Mouse (Mus musculus): ENCODE results near the gene Pgpep1. TPM values are rescaled to one million over a fixed set of nuclear protein-coding genes. Genes with fewer than 3 reads are reported as not detected.

The Pgpep1 gene
- total RNA-seq (2014; rRNA removed) (65.7 and 68.4 TPM in 2 replicates), polyA plus RNA-seq (2015; fragmentation: Nextera tagmentation; extraction: Ambion mirVana) (44.2 and 56.5 TPM in 2 replicates)

DNA sequence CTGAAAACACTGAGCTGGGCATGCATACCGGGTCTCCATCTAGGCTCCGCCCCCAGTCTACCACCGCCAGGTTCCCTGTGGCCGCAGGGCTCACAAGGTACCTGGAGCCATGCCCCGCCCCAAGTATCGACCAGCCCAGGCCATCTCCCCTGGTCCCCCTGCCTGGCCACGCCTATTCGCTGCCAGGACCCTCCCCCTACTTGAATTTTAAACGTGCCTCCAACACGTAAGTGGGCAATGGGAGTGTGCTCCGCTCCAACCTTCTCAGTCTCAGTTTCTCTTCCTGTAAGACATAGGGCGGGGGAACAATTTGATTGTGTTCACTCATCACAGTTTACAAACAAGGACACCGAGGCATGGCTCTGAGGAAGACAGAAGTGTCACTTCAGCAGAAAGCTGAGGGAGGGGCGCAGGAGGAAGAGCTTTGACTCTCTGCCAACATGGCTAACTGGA lies at the start of gene Pgpep1:
Gene Pgpep1 (minus strand): TSS at position 116 of the 453 bp plus-strand sequence.
- H3K4me1 ChIP-seq (ENCODE audit: insufficient read depth, low read length), result peaks cover 10% of the 10 kb centered on the region; the same call in 1 of the 2 replicates
- DNase-seq (ENCODE audit: low spot score) (peak; percentile 44), ATAC-seq (peak; percentile 36)
- H3K4me3 ChIP-seq (ENCODE audit: low read length), result peak within 1 kb of the TSS; percentile 71
- H3K27ac ChIP-seq, result peak within 1 kb of the TSS; percentile 48; the same call in 1 of the 2 replicates
- H3K4me2 ChIP-seq (ENCODE audit: low read depth, low read length), result peak within 1 kb of the TSS; percentile 81
- H3K36me3 ChIP-seq (ENCODE audit: insufficient read depth, low read length), result peaks cover 12% of the 10 kb centered on the region
- no peak for TF ChIP-seq CTCF (IDR thresholded peaks at IDR 0.05; ENCODE audit: low read depth)
- peak within 1 kb of the TSS; percentile 67 for H3K9ac ChIP-seq (replicated peaks; ENCODE audit: low read length)
- WGBS, result 6% methylated on average over 14 of the region's 14 CpGs
- no peaks in the 10 kb centered on the region for H3K27me3 ChIP-seq (ENCODE audit: insufficient read depth, low read length)
- no peaks in the 10 kb centered on the region for H3K9me3 ChIP-seq (ENCODE audit: low read length)

DNA sequence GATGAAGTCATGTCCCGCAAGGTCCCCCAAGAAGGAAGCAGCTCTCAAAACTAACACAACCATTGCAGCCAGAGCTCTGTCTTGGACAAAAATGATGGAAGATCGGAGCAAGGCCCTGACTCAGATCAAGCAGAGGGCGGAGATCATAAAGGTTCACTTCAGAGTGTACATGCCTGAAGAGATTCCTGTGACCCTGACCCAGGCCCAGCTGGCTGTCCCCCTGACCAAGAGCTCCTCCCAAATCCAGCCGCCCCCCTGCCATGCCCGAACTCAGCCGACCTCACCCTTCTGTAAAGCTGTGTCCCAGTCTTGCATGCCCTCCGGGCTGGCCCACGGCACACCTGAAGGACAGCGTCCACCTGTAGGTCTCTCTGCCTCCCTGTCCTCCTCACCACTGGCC lies 49.6 kb upstream of the Pgpep1 start:
- H3K9ac ChIP-seq (replicated peaks; ENCODE audit: low read length), result no peak overlapping the region
- no peak overlapping the region for H3K4me2 ChIP-seq (ENCODE audit: low read depth, low read length)
- H3K36me3 ChIP-seq (ENCODE audit: insufficient read depth, low read length), result no peaks in the 10 kb centered on the region
- ATAC-seq, result no peak
- no peaks in the 10 kb centered on the region for H3K9me3 ChIP-seq (ENCODE audit: low read length)
- no peak overlapping the region for H3K27ac ChIP-seq
- 93% methylated on average over 9 of the region's 9 CpGs for WGBS
- no peak overlapping the region for H3K4me3 ChIP-seq (ENCODE audit: low read length)
- no peak for TF ChIP-seq CTCF (IDR thresholded peaks at IDR 0.05; ENCODE audit: low read depth)
- DNase-seq (ENCODE audit: low spot score), result no peak
- H3K4me1 ChIP-seq (ENCODE audit: insufficient read depth, low read length), result no peaks in the 10 kb centered on the region
- no peaks in the 10 kb centered on the region for H3K27me3 ChIP-seq (ENCODE audit: insufficient read depth, low read length)

DNA sequence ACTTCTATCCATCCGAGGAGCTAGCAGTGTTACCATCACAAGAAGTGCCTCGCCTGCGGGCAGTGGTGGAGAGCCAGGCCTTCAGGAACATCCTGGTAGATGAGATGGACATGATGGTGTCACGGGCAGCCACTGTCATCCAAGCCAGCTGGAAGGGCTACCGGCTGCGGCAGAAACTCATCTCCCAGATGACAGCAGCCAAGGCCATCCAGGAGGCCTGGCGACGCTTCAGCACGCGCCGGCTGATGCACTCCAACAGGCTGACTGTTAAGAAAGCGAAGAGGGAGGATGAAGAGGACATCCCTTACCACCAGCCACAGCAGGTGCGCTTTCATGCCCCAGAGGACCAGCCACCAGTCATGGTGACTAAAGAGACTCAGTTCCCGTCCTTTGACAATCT lies 48.1 kb upstream of the Pgpep1 start:
- H3K4me1 ChIP-seq (ENCODE audit: insufficient read depth, low read length), result no peaks in the 10 kb centered on the region
- no peak for TF ChIP-seq CTCF (IDR thresholded peaks at IDR 0.05; ENCODE audit: low read depth)
- no peaks in the 10 kb centered on the region for H3K27me3 ChIP-seq (ENCODE audit: insufficient read depth, low read length)
- no peak overlapping the region for H3K9ac ChIP-seq (replicated peaks; ENCODE audit: low read length)
- no peak overlapping the region for H3K27ac ChIP-seq
- DNase-seq (ENCODE audit: low spot score) (no peak), ATAC-seq (no peak)
- no peaks in the 10 kb centered on the region for H3K9me3 ChIP-seq (ENCODE audit: low read length)
- no peak overlapping the region for H3K4me3 ChIP-seq (ENCODE audit: low read length)
- no peaks in the 10 kb centered on the region for H3K36me3 ChIP-seq (ENCODE audit: insufficient read depth, low read length)
- no peak overlapping the region for H3K4me2 ChIP-seq (ENCODE audit: low read depth, low read length)
- WGBS, result 86% methylated on average over 14 of the region's 14 CpGs

DNA sequence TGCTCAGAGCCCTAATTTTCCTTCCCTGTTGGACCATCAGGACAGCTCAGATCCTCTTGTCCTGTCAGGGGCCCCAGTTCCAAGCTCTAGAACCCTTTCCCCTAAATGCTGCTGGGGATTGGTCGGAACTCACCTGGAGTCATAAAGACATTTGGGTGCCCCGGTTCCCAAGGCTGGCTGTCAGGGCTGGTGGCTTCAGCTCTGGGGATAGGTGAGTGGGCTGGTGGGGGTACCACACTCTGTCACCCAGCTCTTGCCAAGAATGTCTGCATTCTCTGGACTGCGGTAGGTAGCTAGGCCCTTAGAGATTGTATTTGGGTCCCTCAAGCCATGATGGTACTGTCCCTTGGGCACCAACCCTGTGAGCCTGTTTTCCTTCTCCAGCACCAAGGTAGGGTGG lies 43.1 kb upstream of the Pgpep1 start, which contains the start of gene Iqcn:
Gene Iqcn (plus strand): TSS at position 171 of the 400 bp plus-strand sequence.
- ATAC-seq (no peak), DNase-seq (ENCODE audit: low spot score) (no peak)
- Histone ChIP-seq H3K4me2 (ENCODE audit: low read depth, low read length) (peak within 1 kb of the TSS; percentile 61), H3K36me3 (ENCODE audit: insufficient read depth, low read length) (0 out of 2 replicates have a peak, but pooled peaks cover 5% of the 10 kb centered on the region), H3K4me1 (ENCODE audit: insufficient read depth, low read length) (peaks cover 6% of the 10 kb centered on the region; the same call in 1 of the 2 replicates), H3K9ac (replicated peaks; ENCODE audit: low read length) (0 out of 2 replicates have a peak within 1 kb of the TSS, but pooled peaks have one; percentile 9), H3K27ac (peak within 1 kb of the TSS; percentile 26; the same call in 1 of the 2 replicates), H3K4me3 (ENCODE audit: low read length) (no peak within 1 kb of the TSS), H3K27me3 (ENCODE audit: insufficient read depth, low read length) (no peaks in the 10 kb centered on the region), H3K9me3 (ENCODE audit: low read length) (no peaks in the 10 kb centered on the region)
- TF ChIP-seq CTCF (IDR thresholded peaks at IDR 0.05; ENCODE audit: low read depth), result no peak
- WGBS, result 96% methylated on average over 3 of the region's 3 CpGs

DNA sequence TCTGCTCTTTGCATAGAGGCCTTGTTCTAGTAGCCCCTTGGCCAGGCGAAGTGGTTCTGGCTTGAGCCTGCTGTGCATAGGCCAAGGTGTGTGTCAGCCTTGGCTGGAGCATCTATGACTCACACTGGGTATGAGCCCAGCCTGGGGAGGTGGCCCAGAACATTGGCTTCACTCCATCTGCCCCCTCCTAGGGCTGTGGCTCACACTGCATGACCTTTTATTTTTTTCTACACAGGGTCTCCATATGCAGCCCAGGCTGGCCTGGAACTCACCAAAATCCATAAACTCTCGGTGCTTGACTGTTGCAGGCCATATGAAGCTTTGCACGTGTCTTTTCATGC lies 42.6 kb upstream of the Pgpep1 start:
- no peak overlapping the region for H3K9ac ChIP-seq (replicated peaks; ENCODE audit: low read length)
- H3K4me2 ChIP-seq (ENCODE audit: low read depth, low read length), result peak overlapping the region; percentile 61; the same call in 1 of the 2 replicates
- H3K4me3 ChIP-seq (ENCODE audit: low read length), result no peak overlapping the region
- H3K9me3 ChIP-seq (ENCODE audit: low read length), result no peaks in the 10 kb centered on the region
- ATAC-seq (no peak), DNase-seq (ENCODE audit: low spot score) (no peak)
- H3K36me3 ChIP-seq (ENCODE audit: insufficient read depth, low read length), result 0 out of 2 replicates have a peak, but pooled peaks cover 5% of the 10 kb centered on the region
- H3K27me3 ChIP-seq (ENCODE audit: insufficient read depth, low read length), result no peaks in the 10 kb centered on the region
- H3K4me1 ChIP-seq (ENCODE audit: insufficient read depth, low read length), result peaks cover 6% of the 10 kb centered on the region
- peak overlapping the region; percentile 26; the same call in 1 of the 2 replicates for H3K27ac ChIP-seq
- 73% methylated on average over 3 of the region's 3 CpGs for WGBS
- no peak for TF ChIP-seq CTCF (IDR thresholded peaks at IDR 0.05; ENCODE audit: low read depth)

DNA sequence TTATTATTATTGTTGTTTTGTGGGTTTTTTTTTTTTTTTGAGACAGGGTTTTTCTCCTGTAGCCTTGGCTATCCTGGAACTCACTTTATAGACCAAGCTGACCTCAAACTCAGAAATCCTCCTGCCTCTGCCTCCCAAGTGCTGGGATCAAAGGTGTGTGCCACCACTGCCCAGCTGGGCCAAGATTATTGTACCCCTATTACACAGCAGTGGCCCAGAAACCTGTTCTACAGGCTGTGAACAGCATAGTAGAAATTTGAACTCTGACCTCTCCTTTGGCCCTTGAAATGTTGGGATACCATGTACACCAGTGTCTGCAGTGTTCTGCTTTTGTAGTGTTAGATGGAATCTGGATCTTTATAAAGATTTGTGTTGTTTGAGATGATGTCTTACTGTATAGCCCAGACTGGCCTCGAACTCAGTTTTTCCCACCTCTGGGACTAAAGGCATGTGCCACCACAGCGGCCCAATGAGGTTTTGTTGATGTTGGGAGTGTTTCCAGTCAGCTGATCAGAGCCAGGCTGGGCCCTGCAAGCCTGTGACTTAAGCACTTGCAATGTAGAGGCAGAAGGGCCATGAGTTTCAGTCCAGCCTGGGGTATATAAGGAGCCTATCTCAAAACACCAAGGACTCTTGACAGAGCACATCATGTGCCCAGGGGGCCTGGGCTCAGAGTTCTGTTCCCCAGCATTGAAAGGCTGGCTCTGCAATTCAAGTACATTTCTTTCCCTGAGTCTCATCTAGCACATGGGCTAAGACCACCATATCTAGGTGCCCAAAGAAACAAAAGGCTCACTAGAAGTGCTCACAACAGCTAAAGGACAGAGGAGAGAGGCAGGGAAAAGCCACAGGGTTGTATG lies 42.0 kb upstream of the Pgpep1 start:
- Histone ChIP-seq H3K27ac (peak overlapping the region; percentile 26; the same call in 1 of the 2 replicates), H3K9me3 (ENCODE audit: low read length) (no peaks in the 10 kb centered on the region), H3K27me3 (ENCODE audit: insufficient read depth, low read length) (no peaks in the 10 kb centered on the region), H3K4me2 (ENCODE audit: low read depth, low read length) (peak overlapping the region; percentile 61), H3K9ac (replicated peaks; ENCODE audit: low read length) (0 out of 2 replicates have a peak overlapping the region, but pooled peaks have one; percentile 9), H3K36me3 (ENCODE audit: insufficient read depth, low read length) (0 out of 2 replicates have a peak, but pooled peaks cover 5% of the 10 kb centered on the region), H3K4me1 (ENCODE audit: insufficient read depth, low read length) (peaks cover 12% of the 10 kb centered on the region), H3K4me3 (ENCODE audit: low read length) (peak overlapping the region; percentile 90; the same call in 1 of the 2 replicates)
- 72% methylated on average over 2 of the region's 2 CpGs for WGBS
- DNase-seq (ENCODE audit: low spot score) (no peak), ATAC-seq (no peak)
- TF ChIP-seq CTCF (IDR thresholded peaks at IDR 0.05; ENCODE audit: low read depth), result no peak

Measured in hindbrain, postnatal 0 days (tissue).